Mouse (Mus musculus): ENCODE measurements around the gene 1700019N19Rik.

- no peak for TF ChIP-seq POLR2A (IDR thresholded peaks at IDR 0.05; ENCODE audit: borderline replicate concordance, control insufficient read depth, low read depth, low read length)
- TF ChIP-seq CTCF (IDR thresholded peaks at IDR 0.05; ENCODE audit: control insufficient read depth, insufficient read depth, low read length) = no peak
These were observed 34.8 kb downstream of the 1700019N19Rik start, which contains the start of gene Pnliprp2 for GRCm38 (mm10) chr19:58759423-58759822.
